Mouse (Mus musculus): ENCODE results near the gene Nup107. TPM values are rescaled to one million over a fixed set of nuclear protein-coding genes. Genes with fewer than 3 reads are reported as not detected.

Gene Nup107
- total RNA-seq, 1 experiment from 2014 or later: 96.1 TPM

DNA sequence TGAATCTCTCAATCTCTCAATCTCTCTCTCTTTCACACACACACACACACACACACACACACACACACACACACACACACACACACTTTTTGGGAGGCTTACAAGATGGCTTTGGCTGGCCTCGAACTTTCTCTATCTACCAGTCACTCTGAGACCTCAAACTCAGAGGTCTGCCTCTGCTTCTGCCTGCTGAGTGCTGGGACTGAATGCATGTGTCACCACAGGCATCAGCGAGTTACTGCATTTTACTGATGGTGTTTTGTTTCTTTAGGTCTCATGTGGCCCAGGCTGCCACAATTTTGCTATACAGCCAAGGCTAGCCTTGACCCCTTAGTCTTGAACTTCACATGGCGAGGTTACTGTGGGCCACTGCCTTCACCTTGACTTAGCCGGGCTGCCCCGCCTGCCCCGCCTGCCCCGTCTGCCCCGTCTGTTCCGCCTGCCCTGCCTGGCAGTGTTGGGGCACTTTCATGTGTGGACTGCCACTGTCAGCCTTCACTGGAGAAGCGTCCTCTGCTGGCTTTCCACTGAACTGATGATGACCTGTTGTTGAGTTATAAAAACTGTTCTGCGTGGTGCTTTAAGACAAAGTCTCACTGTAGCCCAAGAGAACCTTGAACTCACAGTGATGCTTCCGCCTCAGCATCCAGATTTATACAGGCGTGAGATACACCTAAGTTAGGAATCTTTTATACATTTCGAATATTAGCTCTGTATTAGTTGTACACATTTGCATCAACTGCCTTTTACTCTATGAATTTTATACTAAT is 9.8 kb downstream of the Nup107 start:
- no peak for ATAC-seq (replicated peaks in 1 of 2; ENCODE audit: insufficient read depth in 1 of 2, low FRiP score in 2 of 2, low TSS enrichment in 1 of 2, low read depth in 1 of 2, poor library complexity in 2 of 2, severe bottlenecking in 2 of 2)

DNA sequence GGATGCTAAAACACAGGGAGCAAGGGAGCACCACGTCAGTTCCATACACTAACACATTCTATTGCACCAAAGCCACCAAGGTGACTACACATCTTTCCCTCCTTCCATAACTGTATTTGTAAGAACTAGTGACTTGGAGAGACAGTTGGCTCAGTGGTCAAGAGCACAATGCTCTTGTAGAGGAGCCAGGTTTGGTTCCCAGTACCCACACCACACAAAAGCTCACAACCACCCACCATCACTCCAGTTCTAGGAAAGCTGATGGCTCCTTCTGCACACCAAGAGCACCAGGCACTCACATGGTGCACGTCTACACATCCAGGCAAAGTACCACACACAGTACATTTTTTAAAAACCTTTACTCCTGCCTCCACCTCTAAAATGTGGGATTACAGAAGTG is 10.4 kb downstream of the Nup107 start:
- ATAC-seq (replicated peaks in 1 of 2; ENCODE audit: insufficient read depth in 1 of 2, low FRiP score in 2 of 2, low TSS enrichment in 1 of 2, low read depth in 1 of 2, poor library complexity in 2 of 2, severe bottlenecking in 2 of 2): no peak

DNA sequence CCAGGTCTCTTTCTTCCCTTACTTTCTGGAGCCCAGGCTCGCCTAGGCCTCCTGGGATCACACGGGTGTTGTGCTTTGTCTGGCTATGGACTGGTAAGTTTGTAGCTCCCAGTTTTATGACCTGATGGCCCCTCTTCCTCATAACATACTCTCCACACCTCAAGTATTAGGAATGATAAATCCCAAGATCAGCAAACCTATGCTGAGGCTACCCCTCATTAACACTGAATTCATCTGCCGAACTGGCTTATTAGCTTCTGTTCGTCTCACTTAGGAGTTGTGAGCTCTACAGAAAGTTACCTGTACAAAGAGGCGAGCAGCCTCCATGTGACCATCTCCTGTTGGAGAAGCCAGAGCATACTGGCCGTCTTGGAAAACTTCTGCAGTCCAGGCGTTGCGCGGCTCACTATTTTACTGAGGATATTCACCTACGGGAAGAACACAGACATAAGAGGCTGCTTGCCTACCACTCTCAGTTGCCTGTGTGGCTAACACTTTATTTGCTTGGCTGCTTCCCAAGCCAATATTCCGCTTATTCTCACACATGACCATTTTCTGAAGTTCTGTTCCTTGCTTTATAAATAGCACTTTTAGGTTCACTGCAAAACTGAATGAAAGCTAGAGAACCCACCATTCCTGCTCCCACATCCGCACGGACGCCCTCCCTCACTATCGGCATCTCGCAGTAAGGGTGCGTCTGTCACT is 11.3 kb downstream of the Nup107 start:
- ATAC-seq (replicated peaks in 1 of 2; ENCODE audit: insufficient read depth in 1 of 2, low FRiP score in 2 of 2, low TSS enrichment in 1 of 2, low read depth in 1 of 2, poor library complexity in 2 of 2, severe bottlenecking in 2 of 2): no peak

DNA sequence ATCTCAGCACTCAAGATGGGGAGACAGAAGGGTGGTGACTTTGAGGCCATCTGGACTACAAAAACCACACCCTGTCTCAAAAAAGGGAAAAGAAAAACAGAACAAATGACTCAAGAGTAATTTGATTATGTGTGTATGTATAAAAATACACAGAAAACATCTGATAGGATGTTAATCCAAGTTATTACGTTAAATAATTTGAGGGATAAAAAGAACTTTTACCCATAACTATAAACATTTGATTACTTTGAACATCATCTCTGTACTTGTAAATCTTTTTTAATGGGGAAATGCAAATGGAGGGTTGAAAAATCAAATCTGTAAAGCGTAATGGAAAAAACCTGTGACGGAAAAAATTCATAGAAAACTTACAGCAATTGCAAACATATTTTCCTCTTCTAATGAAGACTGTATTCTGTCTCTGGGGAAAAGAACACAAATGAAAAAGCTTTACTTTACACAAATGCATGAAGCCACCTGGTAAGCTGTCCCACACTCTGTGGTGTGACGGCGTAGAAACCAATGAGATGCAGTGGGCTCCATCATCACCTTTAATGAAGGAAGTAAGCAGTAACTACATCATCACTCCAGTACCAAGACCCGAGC is 12.1 kb downstream of the Nup107 start:
- ATAC-seq (replicated peaks in 1 of 2; ENCODE audit: insufficient read depth in 1 of 2, low FRiP score in 2 of 2, low TSS enrichment in 1 of 2, low read depth in 1 of 2, poor library complexity in 2 of 2, severe bottlenecking in 2 of 2): no peak

DNA sequence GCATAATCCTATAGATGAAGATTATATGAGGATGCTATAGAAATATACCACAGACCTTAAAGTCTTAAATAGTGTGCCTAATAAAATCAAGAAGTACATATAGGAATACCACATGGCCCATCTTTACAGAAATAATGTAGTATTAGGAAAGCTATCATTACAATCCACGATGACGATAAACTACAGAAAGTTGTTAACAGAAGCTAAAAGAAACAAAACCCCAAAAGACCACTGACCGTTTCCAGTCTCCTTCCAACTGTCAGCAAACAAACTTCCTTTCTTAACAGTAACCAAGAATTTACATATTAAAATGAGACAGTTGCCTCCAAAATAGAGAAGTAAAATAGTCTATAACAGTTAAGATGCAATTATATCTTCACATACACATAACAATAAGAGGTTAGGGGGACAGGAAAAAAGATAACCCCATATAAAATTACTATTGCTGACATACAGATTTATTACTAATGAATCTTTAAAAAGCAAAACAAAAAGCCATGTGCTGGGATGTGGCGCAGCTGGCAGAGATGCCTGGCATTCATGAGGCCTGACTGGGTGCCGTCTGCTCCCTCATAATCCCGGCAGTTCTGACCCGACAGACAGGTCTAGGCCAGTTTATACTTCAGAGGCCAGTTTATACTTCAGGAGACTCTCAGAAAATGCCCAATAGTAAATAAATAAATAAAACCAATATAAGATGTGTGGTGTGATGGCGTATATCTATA is 12.8 kb downstream of the Nup107 start:
- no peak for ATAC-seq (replicated peaks in 1 of 2; ENCODE audit: insufficient read depth in 1 of 2, low FRiP score in 2 of 2, low TSS enrichment in 1 of 2, low read depth in 1 of 2, poor library complexity in 2 of 2, severe bottlenecking in 2 of 2)

DNA sequence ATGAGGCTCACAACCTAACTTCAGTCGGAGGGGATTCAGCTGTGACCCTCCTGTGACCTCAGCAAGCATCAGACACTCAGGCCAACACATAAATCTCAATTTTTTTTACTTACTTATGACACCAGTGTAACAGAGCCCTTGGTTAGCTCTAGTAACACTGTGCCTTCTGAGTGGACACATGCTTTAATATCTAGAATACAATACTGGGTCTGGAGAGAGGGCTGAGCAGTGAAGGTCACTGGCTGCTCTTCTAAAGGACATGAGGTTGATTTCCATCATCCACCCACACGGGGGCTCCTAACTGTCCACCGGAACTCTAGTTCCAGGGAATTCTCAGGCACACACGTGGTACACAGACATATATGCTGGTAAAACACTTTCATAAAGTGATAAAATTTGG is 13.6 kb downstream of the Nup107 start:
- ATAC-seq (replicated peaks in 1 of 2; ENCODE audit: insufficient read depth in 1 of 2, low FRiP score in 2 of 2, low TSS enrichment in 1 of 2, low read depth in 1 of 2, poor library complexity in 2 of 2, severe bottlenecking in 2 of 2): no peak

DNA sequence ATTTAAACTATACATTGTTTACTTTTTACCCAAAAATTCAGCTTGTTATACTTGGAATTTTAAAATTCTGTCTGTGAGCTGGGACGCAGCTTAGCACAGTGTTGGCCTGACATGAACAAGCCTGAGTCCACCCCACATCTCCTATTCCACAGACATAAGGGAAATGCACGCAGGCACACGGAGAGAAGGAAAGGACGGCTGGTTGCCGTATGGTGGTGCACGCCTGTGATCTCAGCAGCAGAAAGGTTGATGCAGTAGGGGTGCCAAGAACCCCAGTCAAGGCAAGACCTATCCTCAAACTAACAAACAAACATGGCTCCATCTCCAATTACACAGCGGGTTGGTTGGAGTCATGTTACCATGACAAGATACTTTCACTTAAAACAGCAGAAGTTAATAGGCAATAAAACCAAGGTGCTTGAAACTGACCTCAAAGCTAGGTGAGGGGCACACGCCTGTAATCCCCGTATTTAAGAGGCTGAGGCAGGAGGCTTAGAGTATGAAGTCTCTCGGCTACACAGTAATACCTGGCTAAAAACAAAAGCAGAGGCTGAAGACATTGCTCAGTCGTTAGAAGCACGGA is 14.1 kb downstream of the Nup107 start:
- ATAC-seq (replicated peaks in 1 of 2; ENCODE audit: insufficient read depth in 1 of 2, low FRiP score in 2 of 2, low TSS enrichment in 1 of 2, low read depth in 1 of 2, poor library complexity in 2 of 2, severe bottlenecking in 2 of 2): no peak

DNA sequence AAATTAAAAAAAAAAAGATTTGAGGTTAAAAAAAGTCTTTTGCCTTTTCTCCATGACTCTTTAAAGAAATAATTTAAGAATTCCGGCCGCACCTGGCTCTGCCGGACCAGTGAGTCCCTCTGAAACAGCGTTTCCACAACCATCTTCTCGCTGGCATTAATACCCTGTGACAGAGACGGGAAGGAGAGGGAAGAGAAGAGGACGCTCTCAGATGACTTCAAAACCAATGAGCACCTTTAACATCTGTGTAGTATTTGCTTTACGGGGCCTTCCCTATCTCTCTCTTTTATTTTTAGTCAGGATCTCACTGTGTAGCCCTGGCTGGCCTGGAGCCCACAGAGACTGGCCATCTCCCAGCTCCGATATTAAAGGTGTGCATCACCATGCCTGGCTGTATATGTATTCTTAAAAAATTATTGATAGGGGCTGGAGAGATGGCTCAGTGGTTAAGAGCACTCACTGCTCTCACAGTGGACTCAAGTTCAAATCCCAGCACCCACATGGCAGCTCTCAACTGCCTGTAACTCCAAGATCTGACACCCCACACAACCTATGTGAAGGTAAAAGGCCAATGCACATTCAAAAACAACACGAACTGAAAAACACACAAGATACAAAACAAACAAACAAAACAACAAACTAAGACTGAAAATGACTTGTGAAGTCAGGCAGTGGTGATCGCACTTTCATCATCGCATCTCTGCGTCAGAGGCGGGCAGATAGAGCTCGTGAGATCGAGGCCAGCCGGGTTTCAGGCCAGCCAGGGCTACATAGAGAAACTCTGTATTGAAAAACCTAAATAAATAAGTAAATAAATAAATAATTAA is 14.8 kb downstream of the Nup107 start:
- ATAC-seq (replicated peaks in 1 of 2; ENCODE audit: insufficient read depth in 1 of 2, low FRiP score in 2 of 2, low TSS enrichment in 1 of 2, low read depth in 1 of 2, poor library complexity in 2 of 2, severe bottlenecking in 2 of 2): no peak

DNA sequence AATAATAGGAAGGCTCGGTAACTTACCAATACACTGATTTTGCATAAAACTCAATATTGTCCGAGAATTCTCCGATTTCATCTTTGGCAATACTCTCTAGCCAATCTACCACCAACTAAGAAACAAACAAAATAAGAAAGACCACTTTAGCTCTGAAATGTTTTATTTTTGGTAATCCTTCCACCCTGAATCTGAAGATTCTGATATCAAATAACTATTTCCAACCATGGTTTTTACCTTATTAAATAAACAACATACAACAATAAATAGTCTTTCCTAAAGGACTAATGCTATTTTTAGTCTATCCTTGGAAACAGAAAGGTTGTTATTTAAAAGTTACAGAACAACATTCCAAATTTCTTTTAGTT is 15.4 kb downstream of the Nup107 start:
- ATAC-seq (replicated peaks in 1 of 2; ENCODE audit: insufficient read depth in 1 of 2, low FRiP score in 2 of 2, low TSS enrichment in 1 of 2, low read depth in 1 of 2, poor library complexity in 2 of 2, severe bottlenecking in 2 of 2): no peak

GRCm38 (mm10) chr10:117776281-117777102 is 16.0 kb downstream of the Nup107 start:
- no peak for ATAC-seq (replicated peaks in 1 of 2; ENCODE audit: insufficient read depth in 1 of 2, low FRiP score in 2 of 2, low TSS enrichment in 1 of 2, low read depth in 1 of 2, poor library complexity in 2 of 2, severe bottlenecking in 2 of 2)

DNA sequence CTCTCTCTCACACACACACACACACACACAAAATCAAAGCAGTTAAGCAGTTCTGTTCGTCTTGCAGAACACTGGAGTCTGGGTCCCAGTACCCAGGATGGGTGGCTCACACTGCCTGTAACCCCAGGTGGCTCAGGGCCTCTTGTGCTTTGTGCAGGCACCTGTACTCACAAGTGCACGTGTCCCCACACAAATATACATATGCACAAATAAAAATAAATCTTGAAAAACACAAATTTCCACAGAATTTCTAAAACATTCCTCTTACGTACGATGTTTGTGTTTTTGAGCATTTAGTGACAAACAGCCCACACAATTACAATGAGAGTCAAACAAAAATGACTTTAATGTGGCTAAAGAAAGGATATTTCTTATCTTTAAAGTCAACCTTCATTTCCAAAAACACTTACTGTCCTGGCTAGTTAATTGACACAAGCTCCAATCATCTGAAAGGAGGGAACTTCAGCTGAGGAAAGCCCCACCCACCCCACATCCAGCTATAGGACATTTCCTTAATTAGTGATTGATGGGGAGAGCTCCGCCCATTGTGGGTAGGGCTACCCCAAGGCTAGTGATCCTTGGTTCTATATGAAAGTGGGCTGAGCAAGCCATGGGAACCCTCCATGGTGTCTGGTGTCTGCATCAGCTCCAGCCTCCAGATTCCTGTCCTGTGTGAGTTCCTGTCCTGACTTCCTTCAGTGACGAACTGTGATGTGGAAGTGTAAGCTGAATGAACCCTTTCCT is 16.9 kb downstream of the Nup107 start:
- no peak for ATAC-seq (replicated peaks in 1 of 2; ENCODE audit: insufficient read depth in 1 of 2, low FRiP score in 2 of 2, low TSS enrichment in 1 of 2, low read depth in 1 of 2, poor library complexity in 2 of 2, severe bottlenecking in 2 of 2)

GRCm38 (mm10) chr10:117774817-117775120 is 17.7 kb downstream of the Nup107 start:
- no peak for ATAC-seq (replicated peaks in 1 of 2; ENCODE audit: insufficient read depth in 1 of 2, low FRiP score in 2 of 2, low TSS enrichment in 1 of 2, low read depth in 1 of 2, poor library complexity in 2 of 2, severe bottlenecking in 2 of 2)

DNA sequence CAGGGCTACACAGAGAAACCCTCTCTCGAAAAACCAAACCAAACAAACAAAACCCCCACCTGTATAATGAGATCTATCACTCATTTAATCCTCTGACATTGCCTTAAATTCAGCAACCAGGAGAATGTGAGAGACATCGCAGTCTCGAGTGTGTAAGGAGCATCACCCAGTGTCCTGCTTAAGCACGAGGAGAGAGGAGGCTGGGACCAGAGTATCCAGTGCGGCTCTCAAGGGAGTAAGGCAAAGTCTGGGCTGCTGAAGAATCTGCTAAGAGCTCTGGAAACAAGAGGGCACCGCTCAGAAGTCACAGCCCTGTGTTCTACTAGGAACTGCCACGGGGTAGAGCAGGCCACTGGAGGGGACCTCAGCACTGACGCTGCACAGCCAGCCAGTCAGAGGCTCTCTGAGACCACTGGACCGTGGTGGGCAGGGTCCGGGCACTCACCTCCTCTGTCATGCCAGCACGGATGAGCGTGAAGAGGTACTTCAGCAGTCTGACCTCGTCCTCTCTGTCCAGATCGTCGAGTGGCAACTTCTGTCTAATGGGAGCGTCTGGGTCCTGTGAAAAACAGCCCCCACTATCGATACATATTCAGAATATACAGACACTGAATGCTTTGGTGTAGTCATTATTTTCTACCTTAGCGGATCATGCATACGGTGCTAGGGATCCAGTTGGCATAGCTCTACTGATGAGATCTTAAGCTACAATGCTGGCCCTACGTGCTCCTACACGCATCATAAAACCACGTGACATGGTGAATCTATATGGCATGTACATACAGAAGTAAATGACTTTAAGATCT is 18.3 kb downstream of the Nup107 start:
- ATAC-seq (replicated peaks in 1 of 2; ENCODE audit: insufficient read depth in 1 of 2, low FRiP score in 2 of 2, low TSS enrichment in 1 of 2, low read depth in 1 of 2, poor library complexity in 2 of 2, severe bottlenecking in 2 of 2): no peak

GRCm38 (mm10) chr10:117773106-117773720 is 19.3 kb downstream of the Nup107 start:
- no peak for ATAC-seq (replicated peaks in 1 of 2; ENCODE audit: insufficient read depth in 1 of 2, low FRiP score in 2 of 2, low TSS enrichment in 1 of 2, low read depth in 1 of 2, poor library complexity in 2 of 2, severe bottlenecking in 2 of 2)
